Mouse (Mus musculus) embryonic stem cell, embryonic (primary cell): ENCODE measurements at regions not wholly inside any gene's neighbourhood (a gene's known extent, or its start where the extent isn't known, plus 50 kb on each side); places are given as distances from the start of the nearest gene placed in this dataset.
"Not testable (repeated sequence)": the region's sequence is repeated elsewhere in the genome, so short reads cannot be mapped to it uniquely, and the experiment has no call there.

Experiments used
- CTCF ChIA-PET, 4 experiments: fragments of 300-600 bp in 2 of 4; fragments of 350-600 bp in 2 of 4; sonication (Branson Sonifier 250); formaldehyde crosslinking; loops; one replicate each; lab custom pipeline; 2022; ENCODE audit warnings: inconsistent platforms in 2 of 4; lab: Charles Lee
- POLR2A ChIA-PET, 4 experiments: fragments of 300-600 bp in 2 of 4; fragments of 350-600 bp in 2 of 4; sonication (Branson Sonifier 250); formaldehyde crosslinking; loops; one replicate each; lab custom pipeline; 2022; ENCODE audit warnings: antibody characterized with exemption in 4 of 4, inconsistent platforms in 1 of 4; lab: Charles Lee

GRCm38 (mm10) chr10:57362781-57363180, 123.4 kb upstream of the Hsf2 start:
- CTCF ChIA-PET, POLR2A ChIA-PET: not testable (repeated sequence)
